Mouse (Mus musculus): Measurements from ENCODE around the gene BC147527.
"Not testable (repeated sequence)": the region's sequence is repeated elsewhere in the genome, so short reads cannot be mapped to it uniquely, and the experiment has no call there.

BC147527 gene

GRCm38 (mm10) chr13:120299991-120300442 is at the start of gene BC147527:
BC147527 (plus strand) TSS chr13:120300392.
- no peak for DNase-seq (ENCODE audit: low spot score)

DNA sequence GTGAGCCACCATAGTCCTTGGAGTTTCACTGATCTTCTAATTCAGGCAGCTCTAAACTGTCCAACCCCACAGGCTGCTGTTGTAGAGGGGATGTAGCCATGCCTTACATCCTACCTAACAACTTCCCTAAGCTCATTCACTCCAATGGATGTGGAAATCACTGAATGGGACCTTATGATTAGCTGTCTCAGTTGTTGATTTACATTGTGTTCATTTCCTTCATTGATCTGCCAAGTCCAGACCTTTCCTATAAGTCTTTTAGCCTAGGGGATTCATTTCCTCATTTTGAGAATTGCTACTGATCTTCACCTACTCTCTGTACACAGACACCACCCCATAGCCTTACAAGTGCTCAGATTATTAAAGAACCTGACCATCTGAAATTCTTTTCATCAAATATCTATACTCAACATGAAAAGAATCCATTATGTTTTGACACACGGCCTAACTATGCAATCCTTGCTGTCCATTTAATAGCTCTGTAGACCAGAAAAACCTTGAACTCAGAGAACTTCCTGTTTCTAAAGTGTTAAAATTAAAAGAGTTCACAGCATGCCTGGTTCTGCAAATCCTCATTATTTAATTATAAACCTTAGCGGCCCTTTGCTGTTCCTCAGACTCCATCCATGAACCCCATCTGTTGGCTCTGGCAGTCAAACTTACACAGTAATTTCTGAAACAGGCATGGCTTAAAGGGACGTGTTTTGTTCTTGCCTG is 48.8 kb upstream of the BC147527 start:
- not testable (repeated sequence) for DNase-seq (ENCODE audit: low spot score)

- DNase-seq (ENCODE audit: low spot score) = not testable (repeated sequence)
Observed at GRCm38 (mm10) chr13:120258817-120259658, 41.2 kb upstream of the BC147527 start.

GRCm38 (mm10) chr13:120259718-120260117 is 40.5 kb upstream of the BC147527 start:
- not testable (repeated sequence) for DNase-seq (ENCODE audit: low spot score)

GRCm38 (mm10) chr13:120262870-120263269 is 37.3 kb upstream of the BC147527 start, which contains the start of gene AF067061:
AF067061 (plus strand) TSS chr13:120263114.
- DNase-seq (ENCODE audit: low spot score) = not testable (repeated sequence)

DNA sequence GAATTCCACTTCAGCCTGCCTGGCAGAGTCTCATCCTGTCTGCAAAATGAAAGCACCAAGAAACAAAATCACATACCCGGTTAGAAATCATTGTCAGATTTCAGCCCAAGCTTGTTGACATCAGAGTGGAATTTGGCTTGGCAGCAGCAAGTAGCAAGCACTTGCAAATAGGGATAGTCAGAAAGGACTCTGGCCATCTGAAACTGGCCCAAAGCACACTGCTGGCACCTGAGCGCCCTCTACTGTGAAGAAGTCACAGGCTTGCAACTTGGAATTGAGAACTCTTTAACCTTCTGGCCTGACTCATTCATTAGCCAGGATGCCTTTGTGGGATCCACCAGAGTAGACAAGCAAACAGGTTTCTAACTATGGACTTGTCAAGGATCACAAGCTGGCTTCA is 22.4 kb upstream of the BC147527 start:
- not testable (repeated sequence) for DNase-seq (ENCODE audit: low spot score)

DNA sequence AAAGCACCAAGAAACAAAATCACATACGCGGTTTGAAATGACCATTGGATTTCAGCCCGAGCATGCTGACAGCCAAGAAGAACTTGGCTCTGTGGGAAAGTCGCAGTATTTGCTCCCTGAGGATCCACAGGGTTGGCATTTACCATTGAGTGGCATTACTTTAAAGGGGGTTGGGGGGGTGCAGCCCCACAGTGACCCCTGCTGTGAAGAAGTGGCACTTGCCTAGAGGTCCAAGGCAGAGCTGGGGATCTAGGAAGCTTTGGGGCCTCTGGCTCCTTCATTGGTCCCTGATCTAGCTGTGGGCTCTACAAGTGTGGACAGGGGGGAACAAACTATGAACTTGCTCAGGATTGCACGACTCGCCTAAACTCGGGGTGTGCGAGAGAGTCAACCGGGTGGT is 21.4 kb upstream of the BC147527 start:
- DNase-seq (ENCODE audit: low spot score) = no peak

DNA sequence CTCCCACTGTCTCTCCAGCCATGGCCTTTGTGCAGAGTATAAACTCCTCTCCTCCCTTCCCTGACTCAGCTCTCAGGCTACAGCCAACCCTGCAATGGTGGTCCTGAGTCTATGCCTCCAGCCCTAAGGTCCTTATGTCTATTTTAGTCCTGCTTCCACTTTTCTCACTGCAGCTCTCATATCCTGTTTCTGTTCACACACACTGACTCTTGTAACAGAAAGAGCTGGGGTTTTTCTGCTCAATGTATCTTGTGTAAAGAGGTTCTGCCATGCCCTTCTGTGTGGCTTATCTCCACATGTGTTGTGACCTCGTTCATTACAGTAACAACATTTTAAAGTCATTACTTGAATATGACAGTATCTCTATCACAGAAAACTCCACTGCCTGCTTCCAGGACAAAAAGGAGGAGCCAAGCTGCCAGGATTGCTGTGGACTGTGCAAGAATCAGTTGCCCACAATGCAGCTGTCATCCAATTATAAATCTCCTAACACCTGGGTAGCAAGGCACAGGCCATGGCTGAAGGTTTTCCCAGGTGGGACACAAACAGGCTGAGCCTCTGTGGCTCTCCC is 783 bp upstream of the BC147527 start:
- no peak for DNase-seq (ENCODE audit: low spot score)

DNA sequence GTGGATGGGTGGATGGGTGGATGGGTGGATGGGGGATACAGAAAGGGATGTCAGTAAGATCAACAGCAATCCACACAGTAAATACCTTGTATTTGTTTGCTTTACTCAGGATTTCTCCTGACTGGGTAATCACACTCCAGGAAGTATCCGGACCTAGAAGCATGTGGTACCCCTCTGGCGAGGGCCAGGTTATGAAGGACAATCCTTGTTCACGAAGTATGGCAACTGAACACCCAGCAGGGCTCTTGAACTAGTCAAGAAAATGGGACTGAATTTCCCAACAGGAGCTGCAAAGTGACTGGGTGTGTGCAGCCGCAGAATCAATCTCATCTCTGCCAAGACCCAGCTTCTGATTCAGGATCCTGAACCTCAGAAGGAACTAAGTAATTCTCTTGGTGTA is 661 bp downstream of the BC147527 start:
- no peak for DNase-seq (ENCODE audit: low spot score)

GRCm38 (mm10) chr13:120310749-120311148 is 10.6 kb downstream of the BC147527 start:
- no peak for DNase-seq (ENCODE audit: low spot score)

GRCm38 (mm10) chr13:120313584-120313983 is 13.4 kb downstream of the BC147527 start:
- DNase-seq (ENCODE audit: low spot score) = no peak

- DNase-seq (ENCODE audit: low spot score) = not testable (repeated sequence)
Observed at GRCm38 (mm10) chr13:120316578-120316977, 16.4 kb downstream of the BC147527 start, which contains the start of gene Tcstv3. Tcstv3 (plus strand) TSS chr13:120316878.

DNA sequence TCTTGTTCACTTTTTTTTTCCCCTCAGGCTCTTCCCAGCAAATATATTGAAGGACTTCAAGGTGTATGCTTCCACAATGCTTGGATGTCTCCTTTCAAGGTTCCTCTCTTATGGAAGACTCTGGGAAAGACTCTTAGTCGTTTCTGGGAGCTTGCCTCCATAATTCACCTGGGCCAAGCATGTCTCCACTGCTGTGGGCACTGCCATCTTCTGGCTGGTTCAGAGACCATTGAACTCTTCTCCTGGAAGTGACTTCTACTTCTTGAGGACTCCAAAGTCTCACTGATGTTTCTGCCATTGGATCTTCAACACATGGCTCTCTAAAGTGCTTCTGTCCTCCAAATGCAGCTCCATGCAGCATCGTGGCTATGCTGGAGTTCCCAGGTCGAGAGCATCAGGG is 20.0 kb downstream of the BC147527 start:
- no peak for DNase-seq (ENCODE audit: low spot score)

GRCm38 (mm10) chr13:120320721-120321120 is 20.5 kb downstream of the BC147527 start:
- no peak for DNase-seq (ENCODE audit: low spot score)
